Mouse (Mus musculus): ENCODE measurements at regions not wholly inside any gene's neighbourhood (a gene's known extent, or its start where the extent isn't known, plus 50 kb on each side); places are given as distances from the start of the nearest gene placed in this dataset.
A peak's percentile ranks its signal among the peaks of the same experiment; 100 is the strongest.

- DNase-seq (ENCODE audit: extremely low spot score, low read depth, low spot score) = no peak
Observed at GRCm38 (mm10) chr2:168842261-168842740, 74.6 kb upstream of the Sall4 start.

- no peak for DNase-seq (ENCODE audit: extremely low spot score, low read depth, low spot score)
Observed at GRCm38 (mm10) chr2:168841713-168842045, 73.9 kb upstream of the Sall4 start.

- DNase-seq (ENCODE audit: extremely low spot score, low read depth, low spot score) = no peak
Observed at GRCm38 (mm10) chr2:168840853-168841712, 73.3 kb upstream of the Sall4 start.

- DNase-seq (ENCODE audit: extremely low spot score, low read depth, low spot score) = no peak
Observed at GRCm38 (mm10) chr2:168839811-168840655, 72.3 kb upstream of the Sall4 start.

- DNase-seq (ENCODE audit: extremely low spot score, low read depth, low spot score) = no peak
Observed at GRCm38 (mm10) chr2:168839221-168839620, 71.5 kb upstream of the Sall4 start.

GRCm38 (mm10) chr2:168838681-168839080 is 70.9 kb upstream of the Sall4 start:
- DNase-seq (ENCODE audit: extremely low spot score, low read depth, low spot score) = no peak

- no peak for DNase-seq (ENCODE audit: extremely low spot score, low read depth, low spot score)
Observed at GRCm38 (mm10) chr2:168837951-168838570, 70.3 kb upstream of the Sall4 start.

- DNase-seq (ENCODE audit: extremely low spot score, low read depth, low spot score) = no peak
Observed at GRCm38 (mm10) chr2:168834771-168835170, 67.0 kb upstream of the Sall4 start.

- DNase-seq (ENCODE audit: extremely low spot score, low read depth, low spot score) = peak; percentile 63
Observed at GRCm38 (mm10) chr2:168831740-168832139, 64.0 kb upstream of the Sall4 start.

- DNase-seq (ENCODE audit: extremely low spot score, low read depth, low spot score) = no peak
Observed at GRCm38 (mm10) chr2:168820648-168821047, 52.9 kb upstream of the Sall4 start.

All from hindlimb bud, embryonic 11.5 days (tissue).